Mouse (Mus musculus): ENCODE results near the gene Sema4f.

DNA sequence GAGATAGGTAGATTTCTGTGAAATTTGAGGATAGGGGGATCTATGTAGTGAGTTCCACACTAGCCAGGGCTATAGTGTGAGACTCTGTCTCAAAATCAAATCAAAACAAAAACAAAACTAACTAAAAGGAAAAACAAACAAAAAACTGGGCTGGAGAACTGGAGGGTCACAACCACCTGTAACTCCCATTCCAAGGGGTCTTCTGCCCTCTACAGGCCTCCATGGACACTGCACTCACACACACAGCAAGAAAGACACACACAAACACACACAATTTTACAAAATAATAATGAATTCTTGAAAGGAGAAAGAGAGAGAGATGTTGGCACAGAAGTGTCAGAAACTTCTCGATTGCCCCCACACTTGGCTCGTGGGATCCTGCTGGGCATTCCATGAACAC is 47.0 kb downstream of the Sema4f start:
- no peak for TF ChIP-seq POLR2A (IDR thresholded peaks at IDR 0.05; ENCODE audit: insufficient read depth, low read length)
- TF ChIP-seq EP300 (IDR thresholded peaks at IDR 0.05; ENCODE audit: insufficient read depth, low read depth, low read length): no peak
